Mouse (Mus musculus) midbrain, embryonic 16.5 days (tissue): ENCODE measurements around the gene Mlip. TPM values are rescaled to one million over a fixed set of nuclear protein-coding genes. Genes with fewer than 3 reads are reported as not detected.
"Not testable (repeated sequence)": the region's sequence is repeated elsewhere in the genome, so short reads cannot be mapped to it uniquely, and the experiment has no call there.

Experiments
- ATAC-seq: fragments of 200-750 bp; cut with Nextera tagmentation; 2 replicates; pipeline ENCODE4 v1.8.0; 2017; ENCODE audit warnings: moderate TSS enrichment
- H3K27ac ChIP-seq: fragments of 300-500 bp; sonication (generic); 2 replicates; pipeline ENCODE4 v1.5.1; 2014; ENCODE audit warnings: mild to moderate bottlenecking, low read length, mixed read lengths
- H3K27me3 ChIP-seq: fragments of 300-500 bp; sonication (generic); 2 replicates; pipeline ENCODE4 v1.6.1; 2014; ENCODE audit warnings: low read depth, low read length, mixed read lengths; ENCODE audit not compliant: control insufficient read depth, insufficient read depth
- H3K36me3 ChIP-seq: fragments of 300-500 bp; sonication (generic); 2 replicates; pipeline ENCODE4 v1.6.1; 2014; ENCODE audit warnings: mild to moderate bottlenecking, low read length, moderate library complexity, mixed read lengths; ENCODE audit not compliant: control insufficient read depth, insufficient read depth
- H3K4me1 ChIP-seq: fragments of 300-500 bp; sonication (generic); 2 replicates; pipeline ENCODE4 v1.6.1; 2014; ENCODE audit warnings: mild to moderate bottlenecking, low read length, mixed read lengths; ENCODE audit not compliant: control insufficient read depth, insufficient read depth
- H3K4me2 ChIP-seq: fragments of 300-500 bp; sonication (generic); 2 replicates; pipeline ENCODE4 v1.6.1; 2014; ENCODE audit warnings: mild to moderate bottlenecking, low read length, mixed read lengths
- H3K4me3 ChIP-seq: fragments of 300-500 bp; sonication (generic); 2 replicates; pipeline ENCODE4 v1.5.1; 2014; ENCODE audit warnings: low read depth, mild to moderate bottlenecking, low read length, moderate library complexity, mixed read lengths
- H3K9ac ChIP-seq: fragments of 300-500 bp; sonication (generic); 2 replicates; pipeline ENCODE4 v1.6.1; 2014; ENCODE audit warnings: low read depth, low read length, mixed read lengths
- H3K9me3 ChIP-seq: fragments of 300-500 bp; sonication (generic); replicated peaks from 2 replicates; pipeline ENCODE4 v1.6.1; 2014; ENCODE audit warnings: mild to moderate bottlenecking, low read length, mixed read lengths; ENCODE audit not compliant: control insufficient read depth, poor library complexity, severe bottlenecking
- WGBS: fragments of 180-500 bp; shearing (Covaris S2); extraction: QIAGEN DNeasy Blood & Tissue Kit; methylation state at CpG from one replicate; pipeline ENCODE4 v1.1.7; 2014; 5-methylcytosine and 5-hydroxymethylcytosine counted together
- polyA plus RNA-seq: library from polyadenylated mRNA; unstranded; fragments of >200 nt; fragmentation: Nextera tagmentation; extraction: Ambion mirVana; gene quantifications from 2 replicates; pipeline ENCODE4 v1.2.1, GENCODE M21; 2015

The Mlip gene
- polyA plus RNA-seq, 1 experiment from 2014 or later = 1.8 TPM

DNA sequence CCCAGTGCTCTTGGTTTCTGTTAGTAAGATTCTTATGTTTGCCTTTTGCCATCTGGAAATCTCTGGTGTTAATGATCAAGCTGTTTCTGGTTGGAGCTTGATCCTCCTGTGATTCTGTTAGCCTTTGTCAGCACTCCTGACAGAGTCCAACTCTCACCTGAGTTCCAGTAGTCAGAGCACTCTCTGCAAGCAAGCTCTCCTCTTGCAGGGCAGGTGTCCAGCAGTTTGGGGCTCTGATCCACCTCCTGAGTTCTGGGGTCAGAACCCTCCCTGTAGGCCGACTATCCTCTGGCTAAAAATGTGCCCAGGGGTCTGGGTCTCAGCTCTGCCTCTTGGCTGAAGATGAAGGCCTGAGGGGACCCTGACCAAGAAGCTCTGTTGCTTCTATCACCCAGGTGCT, 269.5 kb downstream of the Mlip start:
- H3K4me1 ChIP-seq, H3K36me3 ChIP-seq, H3K27ac ChIP-seq, H3K4me3 ChIP-seq, H3K9ac ChIP-seq, H3K4me2 ChIP-seq, ATAC-seq, H3K27me3 ChIP-seq, H3K9me3 ChIP-seq: not testable (repeated sequence)
- WGBS = 91% methylated on average over 1 of the region's 1 CpGs

DNA sequence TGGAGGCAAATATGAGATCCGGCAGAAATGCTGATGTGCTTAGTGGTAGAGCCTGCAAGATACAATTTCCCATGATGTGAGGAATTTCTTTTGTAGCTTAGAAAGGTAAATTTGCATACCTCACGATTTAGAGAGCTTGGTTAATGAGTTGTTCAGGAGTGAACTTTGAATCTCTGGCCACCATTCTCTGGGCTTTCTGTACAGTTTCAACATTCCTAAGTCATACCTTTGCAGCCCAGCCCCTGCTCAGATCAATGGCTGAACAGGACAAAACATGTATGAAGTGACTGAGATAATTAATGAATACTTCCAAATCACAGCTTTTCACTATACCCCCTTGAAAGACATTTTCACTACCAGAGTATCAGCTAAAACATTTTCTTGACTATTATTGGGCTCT, 281.1 kb downstream of the Mlip start:
- H3K27ac ChIP-seq = no peak overlapping the region
- ATAC-seq = no peak
- H3K4me3 ChIP-seq = no peak overlapping the region
- H3K9ac ChIP-seq = no peak overlapping the region
- 0 out of 2 replicates have a peak, but pooled peaks cover 2% of the 10 kb centered on the region for H3K9me3 ChIP-seq
- no peaks in the 10 kb centered on the region for H3K27me3 ChIP-seq
- no peaks in the 10 kb centered on the region for H3K4me1 ChIP-seq
- H3K4me2 ChIP-seq = no peak overlapping the region
- 86% methylated on average over 2 of the region's 2 CpGs for WGBS
- no peaks in the 10 kb centered on the region for H3K36me3 ChIP-seq

DNA sequence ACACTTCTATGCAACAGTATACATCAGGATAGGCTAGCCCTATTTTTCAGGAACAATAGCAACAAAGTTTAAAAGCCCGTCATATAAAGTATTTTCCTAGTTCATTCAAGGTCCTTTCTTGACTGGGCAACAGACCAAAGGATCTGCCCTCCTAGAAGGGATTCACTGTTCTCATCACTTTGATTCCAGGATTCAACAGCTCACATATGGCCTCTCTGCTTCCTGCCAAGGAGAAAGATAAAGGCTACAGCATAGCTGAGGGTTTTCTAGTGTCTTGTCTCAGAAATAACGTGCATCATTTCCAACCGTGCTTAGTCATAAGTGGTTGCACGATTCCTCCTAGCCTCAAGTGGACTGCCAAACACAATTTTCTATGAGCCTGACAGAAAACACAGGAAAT, 296.2 kb downstream of the Mlip start:
- Histone ChIP-seq H3K36me3 (no peaks in the 10 kb centered on the region), H3K27me3 (no peaks in the 10 kb centered on the region), H3K27ac (no peak overlapping the region), H3K9me3 (no peaks in the 10 kb centered on the region), H3K4me1 (no peaks in the 10 kb centered on the region), H3K9ac (no peak overlapping the region), H3K4me2 (no peak overlapping the region), H3K4me3 (no peak overlapping the region)
- no peak for ATAC-seq
- 80% methylated on average over 4 of the region's 4 CpGs for WGBS

DNA sequence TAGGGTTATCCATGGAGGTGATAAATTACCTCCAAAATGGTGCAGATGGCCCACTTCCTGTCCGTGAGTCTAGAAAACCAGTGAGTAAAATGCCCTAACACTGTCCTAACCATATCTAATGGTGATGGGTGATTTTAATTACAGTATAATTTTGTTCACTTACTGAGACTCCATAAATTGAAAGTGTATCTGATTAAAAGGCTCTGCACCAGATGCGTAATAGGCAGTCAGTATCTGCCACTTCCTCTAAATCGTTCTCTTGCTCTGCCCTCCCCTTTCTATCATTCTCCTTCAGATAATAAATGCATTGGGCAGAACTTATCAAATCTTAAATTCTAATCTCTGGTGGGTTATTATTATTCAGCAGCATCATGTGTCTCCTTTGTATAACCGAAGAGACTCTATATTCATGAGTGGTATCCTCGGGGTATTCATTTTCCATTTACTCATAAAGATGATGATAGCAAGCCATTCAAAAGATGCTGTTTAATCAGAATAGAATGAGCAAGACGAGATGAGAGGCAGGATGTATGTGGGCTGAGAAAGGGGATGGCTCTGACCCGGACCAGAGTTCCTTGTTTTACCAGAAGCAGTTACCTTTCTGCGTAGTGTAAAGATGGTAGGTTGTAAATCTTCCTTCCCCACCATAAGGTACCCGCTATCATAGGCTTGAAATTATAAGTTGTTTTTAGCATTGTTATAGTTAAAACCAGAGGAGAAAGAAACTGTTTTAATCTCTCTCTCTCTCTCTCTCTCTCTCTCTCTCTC, 298.2 kb downstream of the Mlip start:
- Histone ChIP-seq H3K36me3 (no peaks in the 10 kb centered on the region), H3K4me2 (no peak overlapping the region), H3K9me3 (no peaks in the 10 kb centered on the region), H3K27me3 (no peaks in the 10 kb centered on the region), H3K4me1 (no peaks in the 10 kb centered on the region), H3K9ac (no peak overlapping the region), H3K27ac (no peak overlapping the region), H3K4me3 (no peak overlapping the region)
- 59% methylated on average over 9 of the region's 9 CpGs for WGBS
- ATAC-seq = peak; percentile 51; the same call in 1 of the 2 replicates

Other genes with a start within 250 kb of the Mlip start
- 5.4 and 6.2 TPM in 2 replicates for gene Lrrc1, start 191.9 kb upstream of the Mlip start, polyA plus RNA-seq